ENCODE assay signal across 8 mouse cellular contexts in the genomic region with DNA sequence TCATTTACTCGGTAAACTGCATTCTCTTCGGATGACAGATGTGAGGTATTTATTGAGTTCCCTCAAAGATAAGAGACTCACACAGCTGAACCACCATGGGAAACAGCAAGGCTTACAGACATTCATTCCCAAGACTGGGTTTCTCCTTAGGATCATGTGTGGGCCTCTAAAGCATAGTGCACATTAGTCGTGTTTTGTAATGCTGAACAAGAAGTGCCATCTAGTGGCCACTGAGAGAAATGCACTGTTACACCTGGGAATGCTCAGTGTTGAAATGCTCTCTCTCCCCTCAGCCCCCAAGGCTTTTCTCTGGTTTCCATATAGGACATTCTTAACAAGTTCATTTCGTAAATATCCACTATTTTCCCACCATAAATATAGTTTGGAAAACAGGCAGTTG. TPM values are rescaled to one million over a fixed set of nuclear protein-coding genes. Genes with fewer than 3 reads are reported as not detected.
A peak's percentile ranks its signal among the peaks of the same experiment; 100 is the strongest.
DNase-seq lines count a peak whose midpoint lies in the region; ATAC-seq and TF ChIP-seq lines count a peak whose summit lies in the region.

No protein-coding gene starts in this region.

- H3K4me1 ChIP-seq in ES-Bruce4 (ENCODE audit: control insufficient read depth, insufficient read depth, low read length): no peaks in the 10 kb centered on the region
- H3K4me1 ChIP-seq in hindbrain, embryonic 11.5 days (replicated peaks; ENCODE audit: control insufficient read depth, insufficient read depth, low read length): no peaks in the 10 kb centered on the region
- H3K4me1 ChIP-seq in lung, embryonic 16.5 days (replicated peaks; ENCODE audit: control insufficient read depth, insufficient read depth, low read length): no peaks in the 10 kb centered on the region

- H3K27ac ChIP-seq in ES-Bruce4 (ENCODE audit: insufficient read depth, low read length): no peak overlapping the region
- H3K27ac ChIP-seq in hindbrain, embryonic 11.5 days (ENCODE audit: low read depth, low read length): no peak overlapping the region
- no peak overlapping the region for H3K27ac ChIP-seq in lung, embryonic 16.5 days (ENCODE audit: low read length)

- no peak for TF ChIP-seq EP300 in ES-Bruce4 (IDR thresholded peaks at IDR 0.05; ENCODE audit: insufficient read depth, low read depth, low read length)

- no peak overlapping the region for H3K4me2 ChIP-seq in hindbrain, embryonic 11.5 days (replicated peaks; ENCODE audit: low read depth, low read length)
- no peak overlapping the region for H3K4me2 ChIP-seq in lung, embryonic 16.5 days (ENCODE audit: low read depth, low read length)

- peak; percentile 47 for TF ChIP-seq CTCF in ES-Bruce4 (IDR thresholded peaks at IDR 0.05; ENCODE audit: low read depth, low read length)

- WGBS in hindbrain, embryonic 11.5 days: 55% methylated on average over 4 of the region's 4 CpGs
- 39% methylated on average over 4 of the region's 4 CpGs for WGBS in lung, embryonic 16.5 days

- peak; percentile 40 to 56 for DNase-seq in adrenal gland, postnatal 36 days
- peak; percentile 70 for DNase-seq in hindbrain, embryonic 11.5 days (ENCODE audit: low spot score)
- peak; percentile 46 to 86 for DNase-seq in layer of hippocampus, adult 18-20 months (ENCODE audit: low spot score in 2 of 2)
- peak; percentile 86 for DNase-seq in retina, embryonic 14.5 days (ENCODE audit: low spot score)

- H3K27me3 ChIP-seq in ES-Bruce4 (ENCODE audit: control insufficient read depth, insufficient read depth, low read length, poor library complexity, severe bottlenecking): no peaks in the 10 kb centered on the region
- H3K27me3 ChIP-seq in hindbrain, embryonic 11.5 days (ENCODE audit: control insufficient read depth, insufficient read depth, low read length): no peaks in the 10 kb centered on the region
- H3K27me3 ChIP-seq in lung, embryonic 16.5 days (ENCODE audit: control insufficient read depth, insufficient read depth, low read depth, low read length): no peaks in the 10 kb centered on the region

- no peaks in the 10 kb centered on the region for H3K9me3 ChIP-seq in ES-Bruce4 (replicated peaks; ENCODE audit: control insufficient read depth, insufficient read depth, low read length, poor library complexity, severe bottlenecking)
- H3K9me3 ChIP-seq in hindbrain, embryonic 11.5 days (ENCODE audit: control insufficient read depth, low read length): no peaks in the 10 kb centered on the region
- no peaks in the 10 kb centered on the region for H3K9me3 ChIP-seq in lung, embryonic 16.5 days (ENCODE audit: control insufficient read depth, low read length)

- H3K9ac ChIP-seq in ES-Bruce4 (ENCODE audit: low read depth, poor library complexity, severe bottlenecking): peak overlapping the region; percentile 23; the same call in 1 of the 2 replicates
- H3K9ac ChIP-seq in hindbrain, embryonic 11.5 days (ENCODE audit: low read depth, low read length): no peak overlapping the region
- no peak overlapping the region for H3K9ac ChIP-seq in lung, embryonic 16.5 days (ENCODE audit: low read length)

- H3K36me3 ChIP-seq in ES-Bruce4 (ENCODE audit: control insufficient read depth, insufficient read depth, low read length, poor library complexity, severe bottlenecking): no peaks in the 10 kb centered on the region
- no peaks in the 10 kb centered on the region for H3K36me3 ChIP-seq in hindbrain, embryonic 11.5 days (ENCODE audit: control insufficient read depth, insufficient read depth, low read length)
- H3K36me3 ChIP-seq in lung, embryonic 16.5 days (ENCODE audit: control insufficient read depth, insufficient read depth, low read length): no peaks in the 10 kb centered on the region

- peak; percentile 77 for ATAC-seq in erythroblast, adult 5-6 weeks (replicated peaks; ENCODE audit: low FRiP score, poor library complexity, severe bottlenecking)
- ATAC-seq in hindbrain, embryonic 11.5 days (ENCODE audit: low FRiP score): peak; percentile 49; the same call in 1 of the 2 replicates
- ATAC-seq in lung, embryonic 16.5 days (ENCODE audit: low read depth): peak; percentile 49; the same call in 1 of the 2 replicates
- ATAC-seq in erythroid progenitor cell, adult 5-6 weeks (replicated peaks; ENCODE audit: low FRiP score, poor library complexity, severe bottlenecking): no peak

- TF ChIP-seq POLR2A in ES-Bruce4 (IDR thresholded peaks at IDR 0.05; ENCODE audit: insufficient read depth, low read length): no peak

- H3K4me3 ChIP-seq in ES-Bruce4 (ENCODE audit: low read depth, low read length): no peak overlapping the region
- H3K4me3 ChIP-seq in hindbrain, embryonic 11.5 days (ENCODE audit: low read depth, low read length): no peak overlapping the region
- no peak overlapping the region for H3K4me3 ChIP-seq in lung, embryonic 16.5 days (ENCODE audit: low read length)

RNA-seq across cellular contexts. Expression of a gene that starts 23.0 kb away (rescaled TPM):
- polyA plus RNA-seq in ES-Bruce4 (2011; ENCODE audit: insufficient read depth, insufficient read length, low read depth, missing spikeins): 108 and 126 TPM in 2 replicates
- total RNA-seq in adrenal gland, postnatal 36 days (2021): 10 to 100 TPM; 15.1 to 17.9 TPM
- 0.96 TPM in 1 of 2 replicates, not detected in the other for total RNA-seq in erythroblast, adult 5-6 weeks (2015; ENCODE audit: low replicate concordance)
- 2.8 and 11.3 TPM in 2 replicates for total RNA-seq in erythroblast, adult 5-6 weeks (2017; ENCODE audit: low replicate concordance)
- polyA plus RNA-seq in hindbrain, embryonic 11.5 days (2014; fragmentation: Nextera tagmentation; extraction: Ambion mirVana): 5.8 and 6.7 TPM in 2 replicates
- total RNA-seq in layer of hippocampus, adult 18-20 months (2021): 100 to 1,000 TPM; 117 to 134 TPM
- 14.4 TPM in 2 replicates for polyA plus RNA-seq in lung, embryonic 16.5 days (2015; fragmentation: Nextera tagmentation; extraction: Ambion mirVana)
- total RNA-seq in erythroid progenitor cell, adult 5-6 weeks (2015; ENCODE audit: low replicate concordance): 0.84 and 2.2 TPM in 2 replicates
- total RNA-seq in erythroid progenitor cell, adult 5-6 weeks (2017; ENCODE audit: low replicate concordance): 1.0 and 4.8 TPM in 2 replicates

Comparison
In these comparisons a context has a peak if more than half of its experiments do, and no peak if none do; other contexts are left out.
1. RNA of a gene that starts 23.0 kb away (total RNA-seq): 117 to 134 TPM in layer of hippocampus, adult 18-20 months; 15.1 to 17.9 TPM in adrenal gland, postnatal 36 days, 0.84 to 4.8 TPM in erythroid progenitor cell, adult 5-6 weeks and 0.96 to 11.3 TPM in erythroblast, adult 5-6 weeks; every median in the first group is over 4 times any median in the second.
2. Peak in every context shown above with its lines, with median percentiles within 50 percentile points of each other: DNase-seq.